Mouse (Mus musculus) myocyte (in vitro differentiated cells): ENCODE results near the gene Aven.

Source experiments
- E2F4 ChIP-seq: IDR thresholded peaks from one replicate; pipeline ENCODE4 v1.6.1; 2011; ENCODE audit warnings: mild to moderate bottlenecking, control low read depth, moderate library complexity; ENCODE audit not compliant: insufficient read depth
- MAX ChIP-seq: IDR thresholded peaks from one replicate; pipeline ENCODE4 v1.6.1; 2011; ENCODE audit warnings: low read depth, mild to moderate bottlenecking, control low read depth
- MYOD1 ChIP-seq, 3 experiments: IDR thresholded peaks; one replicate each; pipeline ENCODE4 v1.6.1; 2011; ENCODE audit warnings: control low read depth in 2 of 3, low read depth in 2 of 3, mild to moderate bottlenecking in 2 of 3, moderate library complexity in 1 of 3; ENCODE audit not compliant: insufficient read length in 2 of 3, control insufficient read depth in 1 of 3
- POLR2A ChIP-seq: IDR thresholded peaks from one replicate; pipeline ENCODE4 v1.6.1; 2011; ENCODE audit warnings: low read depth, mild to moderate bottlenecking, control low read depth, moderate library complexity; ENCODE audit not compliant: insufficient read length
- SRF ChIP-seq: IDR thresholded peaks from one replicate; pipeline ENCODE4 v1.6.1; 2011; ENCODE audit warnings: low read depth; ENCODE audit not compliant: control insufficient read depth, insufficient read length
- USF1 ChIP-seq: IDR thresholded peaks from one replicate; pipeline ENCODE4 v1.6.1; 2011; ENCODE audit warnings: low read depth, mild to moderate bottlenecking, control low read depth, moderate library complexity

DNA sequence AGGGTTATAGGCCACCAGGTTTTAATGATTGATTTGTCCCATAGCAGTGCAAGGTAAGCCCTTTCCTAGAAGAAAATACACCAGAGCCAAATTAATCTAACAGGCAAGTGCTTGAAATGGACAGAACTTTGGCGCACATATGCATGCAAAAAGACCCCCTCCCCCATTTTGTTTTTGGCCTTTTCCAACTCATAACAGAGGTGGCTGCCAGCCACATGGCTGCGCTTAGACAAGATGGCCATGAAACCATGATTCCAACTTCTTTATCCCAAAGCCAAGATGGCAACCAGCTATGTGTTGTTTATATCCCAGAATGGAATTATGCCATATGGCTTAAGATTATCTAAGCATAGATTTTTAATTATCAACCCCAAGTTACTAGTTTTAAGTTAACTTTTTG is 101.0 kb downstream of the Aven start:
- TF ChIP-seq MYOD1 (IDR thresholded peaks at IDR 0.05; ENCODE audit: control insufficient read depth in 1 of 3, insufficient read length in 2 of 3, low read depth in 2 of 3) (no peak), POLR2A (no peak), E2F4 (no peak), SRF (no peak), MAX (no peak), USF1 (no peak)
